Mouse (Mus musculus): ENCODE data around the gene Clec16a.

Gene Clec16a

GRCm38 (mm10) chr16:10675612-10676011, 130.5 kb downstream of the Clec16a start:
- DNase-seq (ENCODE audit: low spot score in 2 of 2) = no peak

DNA sequence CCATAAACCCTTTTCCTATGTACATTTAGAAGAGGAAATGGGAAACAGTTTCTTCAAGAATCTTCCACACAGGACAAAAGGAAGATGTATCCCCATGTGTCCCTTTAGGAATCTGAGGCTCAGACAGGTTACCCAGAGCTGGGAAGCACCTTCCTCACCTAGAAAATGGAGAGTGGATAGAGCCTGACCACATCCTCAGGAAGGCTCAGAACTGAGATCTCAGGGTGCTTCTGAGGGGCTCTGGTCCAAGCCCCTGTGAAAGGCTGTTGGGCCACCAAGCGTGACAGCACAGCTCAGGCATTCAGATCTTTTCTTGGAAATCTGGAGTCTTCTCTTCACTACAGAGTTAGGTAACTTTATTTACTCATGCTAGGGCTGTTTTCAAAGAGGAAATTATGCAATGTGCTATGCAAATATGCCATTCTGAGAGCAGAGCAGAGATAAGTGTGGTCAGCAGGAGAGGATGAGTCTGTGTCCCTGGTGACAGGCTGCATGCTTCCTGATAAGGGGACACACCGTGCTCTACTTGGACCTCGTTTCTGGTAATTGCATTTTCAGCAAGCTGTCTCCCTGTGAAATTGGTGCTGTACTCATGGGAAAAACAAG, 131.4 kb downstream of the Clec16a start:
- DNase-seq (ENCODE audit: low spot score in 2 of 2) = no peak

GRCm38 (mm10) chr16:10682521-10682920, 137.4 kb downstream of the Clec16a start:
- no peak for DNase-seq (ENCODE audit: low spot score in 2 of 2)

DNA sequence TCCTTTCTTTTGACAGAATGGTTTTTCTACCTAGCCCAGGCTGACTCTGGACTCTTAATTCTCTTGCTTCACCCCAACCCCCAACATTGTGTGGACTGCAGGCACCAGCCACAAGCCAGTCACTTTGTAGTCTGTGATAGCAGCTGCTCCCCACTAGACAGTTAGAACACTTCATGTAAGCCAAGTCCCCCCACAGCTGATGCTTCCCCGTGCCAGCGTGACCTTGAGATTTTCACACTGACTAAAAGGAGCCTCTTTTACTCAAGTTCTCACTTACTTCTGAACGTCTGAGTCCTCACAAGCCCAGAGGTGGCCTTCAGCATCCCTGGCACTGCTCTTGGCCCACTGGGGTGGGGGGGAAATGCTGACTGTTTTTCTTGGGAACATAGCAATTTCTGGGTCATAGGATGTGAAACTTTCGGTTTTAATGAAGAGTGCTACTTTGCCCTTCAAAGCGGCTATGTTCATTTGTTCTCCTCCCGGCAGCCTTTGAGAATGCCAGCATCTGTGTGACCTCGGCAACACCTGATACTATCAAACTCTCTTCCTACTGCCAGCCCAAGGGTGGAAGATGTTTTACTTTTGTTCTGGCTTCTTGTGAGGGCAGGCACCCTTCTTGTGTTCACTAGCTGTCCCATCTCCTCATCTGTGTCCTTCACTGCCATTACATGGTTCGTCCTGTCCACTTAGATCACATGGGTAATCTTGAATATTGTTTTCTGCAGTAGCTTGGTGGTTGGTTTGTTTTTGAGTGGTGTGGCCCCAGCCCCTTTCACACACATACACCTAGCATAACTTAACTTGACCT, 138.3 kb downstream of the Clec16a start:
- no peak for DNase-seq (ENCODE audit: low spot score in 2 of 2)

GRCm38 (mm10) chr16:10689748-10690318, 144.7 kb downstream of the Clec16a start:
- DNase-seq (ENCODE audit: low spot score in 2 of 2) = peak in 1 of 2 experiments; percentile 15

DNA sequence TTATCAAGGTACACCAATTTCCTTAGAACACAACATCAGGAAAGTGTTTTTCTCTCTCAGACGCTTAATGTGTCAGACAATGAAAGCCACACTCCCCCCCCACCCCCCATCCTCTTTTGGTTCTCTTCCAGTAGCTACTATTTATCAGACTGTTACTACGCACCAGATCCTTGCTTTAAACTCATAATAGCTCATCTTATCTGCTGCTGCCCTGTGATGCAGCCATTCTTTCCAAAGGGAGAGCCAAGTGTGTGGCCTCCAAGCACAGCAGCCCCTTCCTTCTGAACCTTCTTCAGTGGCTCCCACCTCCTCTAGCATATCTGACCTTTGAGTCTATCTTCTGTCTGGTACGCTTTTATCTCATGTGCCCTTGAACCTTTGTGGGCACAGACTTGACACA, 145.3 kb downstream of the Clec16a start:
- no peak for DNase-seq (ENCODE audit: low spot score in 2 of 2)

DNA sequence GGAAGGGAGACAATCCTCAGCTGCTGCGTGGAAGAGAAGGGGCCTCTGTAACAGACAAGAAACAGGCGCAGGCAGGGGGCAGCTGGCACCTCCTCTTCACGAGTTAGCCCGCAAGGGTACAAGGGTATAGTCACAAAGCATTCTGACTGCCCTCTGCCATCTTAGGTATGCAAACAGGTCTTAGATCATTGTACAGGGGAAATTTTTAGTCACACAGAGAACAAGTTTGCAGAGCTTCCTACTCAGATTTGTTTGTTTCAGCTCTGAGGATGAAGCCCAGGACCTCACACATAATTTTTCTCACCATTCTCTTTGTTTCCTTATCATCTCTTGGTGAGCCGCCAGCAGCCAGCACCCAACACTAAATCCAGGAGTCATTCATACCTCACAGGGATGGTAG, 146.6 kb downstream of the Clec16a start:
- no peak for DNase-seq (ENCODE audit: low spot score in 2 of 2)

GRCm38 (mm10) chr16:10692848-10693247, 147.7 kb downstream of the Clec16a start:
- DNase-seq (ENCODE audit: low spot score in 2 of 2) = no peak

DNA sequence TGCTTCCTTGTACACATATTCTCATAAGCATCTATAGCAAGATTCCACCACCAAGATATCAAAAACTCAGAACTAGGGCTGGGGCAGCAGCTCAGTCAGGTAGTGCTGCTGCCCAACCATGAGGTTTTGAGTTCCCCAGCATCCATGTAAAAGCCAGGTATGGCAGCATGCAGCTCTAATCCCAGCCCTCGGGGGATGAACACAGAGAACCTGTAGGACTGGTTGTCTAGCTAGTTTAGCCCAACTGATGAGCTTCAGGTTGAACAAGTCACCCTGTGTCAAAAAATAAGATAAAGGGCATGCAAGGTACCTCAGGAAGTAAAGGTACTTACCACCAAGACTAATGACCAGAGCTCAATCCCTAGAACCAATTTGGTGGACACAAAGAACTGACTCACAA, 148.3 kb downstream of the Clec16a start:
- no peak for DNase-seq (ENCODE audit: low spot score in 2 of 2)

DNA sequence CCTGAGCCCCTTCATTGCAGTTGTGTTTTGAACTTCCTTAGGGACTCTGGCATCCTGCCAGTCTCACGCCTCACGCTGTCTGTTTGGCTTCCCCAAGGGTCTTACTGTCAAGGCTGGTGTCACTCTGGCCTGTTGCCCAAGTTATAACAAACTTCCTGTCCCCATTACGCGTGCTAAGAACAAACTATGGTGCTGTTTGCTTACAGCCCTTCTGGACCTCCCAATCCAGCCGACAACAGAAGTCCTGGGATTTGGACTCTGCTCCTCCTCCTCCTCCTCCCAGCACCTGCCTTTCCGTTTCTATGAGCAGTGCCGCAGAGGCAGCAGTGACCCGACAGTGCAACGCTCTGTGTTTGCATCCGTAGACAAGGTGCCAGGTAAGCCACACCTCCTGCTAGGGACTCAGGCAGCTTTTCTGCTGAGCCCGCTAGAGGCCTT, 149.3 kb downstream of the Clec16a start:
- no peak for DNase-seq (ENCODE audit: low spot score in 2 of 2)

- no peak for DNase-seq (ENCODE audit: low spot score in 2 of 2)
These were observed 152.9 kb downstream of the Clec16a start for GRCm38 (mm10) chr16:10697861-10698659.

- no peak for DNase-seq (ENCODE audit: low spot score in 2 of 2)
These were observed 154.2 kb downstream of the Clec16a start for GRCm38 (mm10) chr16:10699316-10699715.

DNA sequence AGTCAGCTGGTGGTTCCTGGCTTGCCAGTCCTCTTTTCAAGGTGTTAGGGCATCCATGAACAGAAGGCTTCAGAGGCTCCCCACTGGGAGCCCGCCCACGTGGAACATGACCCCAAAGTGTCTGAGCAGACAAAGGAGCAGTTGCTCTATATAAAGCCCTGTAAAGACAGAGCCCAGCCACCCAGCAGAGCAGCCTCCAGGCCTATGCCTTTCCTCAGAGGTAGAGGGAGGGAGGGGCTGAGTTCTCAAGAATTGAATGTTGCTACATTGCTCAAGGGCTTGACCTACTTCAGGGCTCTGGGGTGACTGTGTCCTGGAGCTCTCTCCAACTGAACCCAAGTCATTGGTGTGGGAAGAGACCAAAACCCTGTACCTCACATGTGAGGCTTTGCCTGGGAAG, 155.0 kb downstream of the Clec16a start:
- DNase-seq (ENCODE audit: low spot score in 2 of 2) = no peak

GRCm38 (mm10) chr16:10702399-10702798, 157.3 kb downstream of the Clec16a start:
- no peak for DNase-seq (ENCODE audit: low spot score in 2 of 2)

GRCm38 (mm10) chr16:10703932-10704331, 158.8 kb downstream of the Clec16a start:
- DNase-seq (ENCODE audit: low spot score in 2 of 2) = no peak

DNA sequence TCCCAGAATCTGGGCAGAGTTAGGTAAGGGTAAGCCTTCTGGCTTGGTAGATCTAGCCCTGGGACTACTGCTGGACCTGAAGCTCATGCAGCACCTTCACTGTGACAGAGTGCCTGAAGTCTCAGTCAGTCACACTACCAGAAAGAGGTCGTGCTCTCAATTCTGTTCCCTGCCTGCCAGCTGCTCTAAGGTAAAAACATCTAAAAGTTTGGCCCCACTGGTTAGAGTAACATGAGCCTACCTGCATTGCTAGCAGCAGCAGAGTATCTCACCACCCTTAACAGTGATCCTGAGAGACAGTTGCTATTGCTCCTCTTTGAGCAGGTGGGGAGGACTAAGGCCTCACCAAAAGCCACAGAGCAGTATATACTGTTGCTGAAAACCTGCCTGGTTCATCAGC, 160.3 kb downstream of the Clec16a start:
- DNase-seq (ENCODE audit: low spot score in 2 of 2) = no peak

GRCm38 (mm10) chr16:10711524-10711923, 166.4 kb downstream of the Clec16a start:
- DNase-seq (ENCODE audit: low spot score in 2 of 2) = no peak

DNA sequence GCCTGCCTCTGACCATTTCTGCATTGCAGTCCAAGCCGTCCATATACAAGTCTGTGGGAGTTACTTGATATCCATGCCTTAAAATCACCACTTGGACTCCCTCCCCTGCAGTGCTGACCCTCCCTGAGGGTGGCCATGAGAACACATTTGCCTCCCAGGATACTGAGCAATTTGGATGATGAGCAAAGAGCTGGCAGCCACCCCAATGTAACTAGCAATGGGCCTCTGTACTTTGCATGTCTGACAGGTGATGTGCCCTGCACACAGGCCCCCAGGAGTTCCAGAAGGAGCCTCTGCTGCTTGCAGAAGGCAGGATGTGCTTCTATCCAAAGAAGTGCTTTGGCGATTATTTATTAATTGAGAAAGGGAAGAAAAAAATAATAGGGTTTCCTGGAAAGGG, 167.9 kb downstream of the Clec16a start:
- DNase-seq (ENCODE audit: low spot score in 2 of 2) = no peak

- DNase-seq (ENCODE audit: low spot score in 2 of 2) = no peak
These were observed 168.5 kb downstream of the Clec16a start for GRCm38 (mm10) chr16:10713441-10714239.

GRCm38 (mm10) chr16:10715211-10715610, 170.1 kb downstream of the Clec16a start:
- no peak for DNase-seq (ENCODE audit: low spot score in 2 of 2)

- DNase-seq (ENCODE audit: low spot score in 2 of 2) = no peak
These were observed 170.5 kb downstream of the Clec16a start for GRCm38 (mm10) chr16:10715632-10716031.

All from natural killer cell, adult 2 months (primary cell).